Mouse (Mus musculus) midbrain, embryonic 11.5 days (tissue): ENCODE results near the gene Ldhb. TPM values are rescaled to one million over a fixed set of nuclear protein-coding genes. Genes with fewer than 3 reads are reported as not detected.

ENCODE experiments used
- ATAC-seq: fragments of 200-750 bp; cut with Nextera tagmentation; 2 replicates; pipeline ENCODE4 v1.8.0; 2017; ENCODE audit warnings: moderate TSS enrichment, moderate library complexity; ENCODE audit not compliant: low FRiP score
- DNase-seq: peaks from one replicate; pipeline ENCODE4 v3.0.0; 2015; ENCODE audit warnings: low spot score; ENCODE audit errors: missing footprints
- H3K27ac ChIP-seq: fragments of 300-500 bp; sonication (generic); 2 replicates; pipeline ENCODE4 v1.5.1; 2014; ENCODE audit warnings: low read depth, low read length
- H3K27me3 ChIP-seq: fragments of 300-500 bp; sonication (generic); 2 replicates; pipeline ENCODE4 v1.6.1; 2014; ENCODE audit warnings: mild to moderate bottlenecking, low read length, moderate library complexity, mixed read lengths; ENCODE audit not compliant: control insufficient read depth, insufficient read depth
- H3K36me3 ChIP-seq: fragments of 300-500 bp; sonication (generic); 2 replicates; pipeline ENCODE4 v1.6.1; 2014; ENCODE audit warnings: mild to moderate bottlenecking, low read length, moderate library complexity, mixed read lengths; ENCODE audit not compliant: control insufficient read depth, insufficient read depth
- H3K4me1 ChIP-seq: fragments of 300-500 bp; sonication (generic); 2 replicates; pipeline ENCODE4 v1.6.1; 2014; ENCODE audit warnings: low read length; ENCODE audit not compliant: control insufficient read depth, insufficient read depth
- H3K4me2 ChIP-seq: fragments of 300-500 bp; sonication (generic); 2 replicates; pipeline ENCODE4 v1.6.1; 2014; ENCODE audit warnings: mild to moderate bottlenecking, moderate library complexity
- H3K4me3 ChIP-seq: fragments of 300-500 bp; sonication (generic); 2 replicates; pipeline ENCODE4 v1.5.1; 2014; ENCODE audit warnings: low read depth, low read length
- H3K9ac ChIP-seq: fragments of 300-500 bp; sonication (generic); 2 replicates; pipeline ENCODE4 v1.6.1; 2014; ENCODE audit warnings: low read length
- H3K9me3 ChIP-seq: fragments of 300-500 bp; sonication (generic); 2 replicates; pipeline ENCODE4 v1.6.1; 2016; ENCODE audit warnings: low read length; ENCODE audit not compliant: control insufficient read depth
- WGBS: fragments of 180-500 bp; shearing (Covaris S2); extraction: QIAGEN DNeasy Blood & Tissue Kit; methylation state at CpG from one replicate; pipeline ENCODE4 v1.1.7; 2014; 5-methylcytosine and 5-hydroxymethylcytosine counted together
- polyA plus RNA-seq: library from polyadenylated mRNA; unstranded; fragments of >200 nt; fragmentation: Nextera tagmentation; extraction: Ambion mirVana; gene quantifications from 2 replicates; pipeline ENCODE4 v1.2.1, GENCODE M21; 2014

Gene Ldhb
- 363 and 385 TPM in 2 replicates for polyA plus RNA-seq

DNA sequence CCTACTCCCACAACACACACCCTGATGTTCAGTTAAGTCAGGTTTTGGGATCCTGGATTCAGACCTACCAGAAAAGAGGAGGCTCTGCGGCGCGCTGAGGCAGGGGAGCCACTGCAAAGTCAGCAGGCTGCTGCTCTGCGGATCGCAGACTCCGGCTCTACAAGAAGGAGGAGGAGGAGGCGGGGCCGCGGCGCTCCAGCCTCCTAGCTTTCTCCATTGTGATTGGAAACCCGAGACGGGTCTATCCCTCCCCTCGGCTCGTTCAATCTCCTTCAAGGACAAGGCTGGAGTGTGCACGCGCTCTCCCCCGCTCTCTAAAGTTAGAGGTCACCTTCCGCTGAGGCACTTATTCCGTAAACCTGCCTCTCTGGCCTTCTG, at the start of gene Ldhb:
Ldhb (minus strand) TSS at position 173 of the 378 bp plus-strand sequence.
- ATAC-seq (peak; percentile 97), DNase-seq (peak; percentile 98)
- Histone ChIP-seq H3K36me3 (no peaks in the 10 kb centered on the region), H3K4me1 (peaks cover 17% of the 10 kb centered on the region), H3K4me2 (peak within 1 kb of the TSS; percentile 86), H3K4me3 (peak within 1 kb of the TSS; percentile 60), H3K27me3 (no peaks in the 10 kb centered on the region; the same call in none of the 2 replicates), H3K9me3 (no peaks in the 10 kb centered on the region), H3K9ac (peak within 1 kb of the TSS; percentile 84), H3K27ac (no peak within 1 kb of the TSS)
- under 1% methylated on average over 19 of the region's 19 CpGs for WGBS

DNA sequence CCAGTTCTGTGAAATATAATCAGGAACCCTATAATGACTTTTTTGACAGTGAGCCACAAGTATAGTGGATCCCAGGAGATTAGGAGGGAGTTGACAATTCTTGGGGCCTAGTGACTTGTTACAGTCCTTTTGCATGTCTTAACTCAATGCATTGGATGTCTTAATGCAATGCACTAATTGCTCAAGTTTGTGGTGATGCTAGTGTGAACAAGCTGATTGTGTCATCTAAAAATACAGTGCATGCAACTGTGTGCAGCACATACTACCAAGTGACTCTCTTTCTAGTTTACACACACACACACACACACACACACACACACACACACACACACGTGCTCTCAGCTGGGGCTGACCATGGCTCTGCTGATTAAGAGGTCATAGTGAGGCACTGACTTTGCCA, 48.2 kb upstream of the Ldhb start:
- no peak overlapping the region for H3K9ac ChIP-seq
- no peaks in the 10 kb centered on the region for H3K4me1 ChIP-seq
- H3K4me2 ChIP-seq: no peak overlapping the region
- H3K27ac ChIP-seq: no peak overlapping the region
- DNase-seq: no peak
- no peak overlapping the region for H3K4me3 ChIP-seq
- WGBS: 40% methylated on average over 1 of the region's 1 CpGs
- no peaks in the 10 kb centered on the region for H3K27me3 ChIP-seq
- H3K9me3 ChIP-seq: no peaks in the 10 kb centered on the region
- H3K36me3 ChIP-seq: no peaks in the 10 kb centered on the region
- no peak for ATAC-seq

- no peak overlapping the region for H3K4me2 ChIP-seq
- H3K27me3 ChIP-seq: no peaks in the 10 kb centered on the region
- H3K27ac ChIP-seq: no peak overlapping the region
- H3K4me1 ChIP-seq: no peaks in the 10 kb centered on the region
- no peaks in the 10 kb centered on the region for H3K36me3 ChIP-seq
- 93% methylated on average over 4 of the region's 4 CpGs for WGBS
- H3K4me3 ChIP-seq: no peak overlapping the region
- H3K9me3 ChIP-seq: no peaks in the 10 kb centered on the region
- H3K9ac ChIP-seq: no peak overlapping the region
- ATAC-seq (no peak), DNase-seq (no peak)
Measured at GRCm38 (mm10) chr6:142551482-142551881, 43.7 kb upstream of the Ldhb start.

DNA sequence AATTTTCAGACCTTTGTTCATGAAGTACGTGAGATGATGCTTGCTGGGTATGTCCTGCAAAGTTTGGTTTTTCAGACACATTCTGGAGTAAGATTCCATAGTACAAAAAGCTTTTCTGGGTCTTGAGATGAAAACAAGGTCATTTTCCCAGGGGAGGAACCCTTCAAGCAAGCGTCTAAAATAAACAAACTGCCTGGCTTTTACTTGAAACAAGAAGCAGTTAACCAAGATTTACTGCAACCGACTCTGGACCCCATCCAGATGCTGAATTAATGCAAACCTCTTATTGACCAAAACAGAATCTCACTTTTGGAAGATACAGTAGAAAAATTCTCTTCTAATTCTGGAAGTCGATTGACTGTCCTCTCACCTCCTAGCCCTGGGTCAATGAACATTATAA, 43.1 kb upstream of the Ldhb start:
- DNase-seq: peak; percentile 65
- no peak overlapping the region for H3K27ac ChIP-seq
- no peak for ATAC-seq
- 76% methylated on average over 4 of the region's 4 CpGs for WGBS
- H3K4me3 ChIP-seq: no peak overlapping the region
- no peaks in the 10 kb centered on the region for H3K4me1 ChIP-seq
- H3K9me3 ChIP-seq: no peaks in the 10 kb centered on the region
- no peak overlapping the region for H3K9ac ChIP-seq
- no peaks in the 10 kb centered on the region for H3K27me3 ChIP-seq
- no peak overlapping the region for H3K4me2 ChIP-seq
- no peaks in the 10 kb centered on the region for H3K36me3 ChIP-seq

GRCm38 (mm10) chr6:142548377-142548776, 40.6 kb upstream of the Ldhb start:
- H3K27me3 ChIP-seq: no peaks in the 10 kb centered on the region
- no peaks in the 10 kb centered on the region for H3K4me1 ChIP-seq
- H3K4me3 ChIP-seq: no peak overlapping the region
- WGBS: 90% methylated on average over 2 of the region's 2 CpGs
- H3K27ac ChIP-seq: no peak overlapping the region
- H3K4me2 ChIP-seq: no peak overlapping the region
- no peaks in the 10 kb centered on the region for H3K36me3 ChIP-seq
- no peak for ATAC-seq
- no peaks in the 10 kb centered on the region for H3K9me3 ChIP-seq
- H3K9ac ChIP-seq: no peak overlapping the region
- DNase-seq: no peak

DNA sequence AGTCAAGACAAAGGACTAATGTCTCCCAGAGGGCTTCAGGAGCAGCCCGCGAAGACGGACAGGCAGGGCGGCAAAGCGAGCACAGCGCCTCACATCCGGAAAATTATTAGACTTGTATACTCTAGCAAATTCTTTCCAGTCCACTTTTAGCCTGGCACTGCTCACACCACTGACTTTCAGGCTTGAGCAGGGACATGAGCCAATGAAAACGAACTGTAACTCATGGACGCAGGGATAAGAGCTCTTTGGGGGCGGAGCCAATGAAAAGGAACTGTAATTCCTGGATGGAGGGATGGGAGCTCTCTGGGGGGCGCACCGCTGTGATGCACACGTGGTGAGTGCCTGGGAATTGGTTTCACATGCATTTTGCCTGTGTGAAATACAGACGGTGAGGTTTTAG, 37.4 kb upstream of the Ldhb start:
- Histone ChIP-seq H3K4me1 (no peaks in the 10 kb centered on the region), H3K4me2 (peak overlapping the region; percentile 30), H3K9ac (no peak overlapping the region), H3K27ac (no peak overlapping the region), H3K36me3 (no peaks in the 10 kb centered on the region), H3K4me3 (no peak overlapping the region), H3K9me3 (no peaks in the 10 kb centered on the region), H3K27me3 (no peaks in the 10 kb centered on the region)
- 62% methylated on average over 14 of the region's 14 CpGs for WGBS
- ATAC-seq (no peak), DNase-seq (no peak)

GRCm38 (mm10) chr6:142543648-142544047, 35.9 kb upstream of the Ldhb start:
- Histone ChIP-seq H3K4me1 (no peaks in the 10 kb centered on the region), H3K27ac (no peak overlapping the region), H3K36me3 (no peaks in the 10 kb centered on the region), H3K4me3 (no peak overlapping the region), H3K27me3 (no peaks in the 10 kb centered on the region), H3K4me2 (no peak overlapping the region), H3K9me3 (no peaks in the 10 kb centered on the region), H3K9ac (no peak overlapping the region)
- ATAC-seq (no peak), DNase-seq (no peak)
- WGBS: 86% methylated on average over 4 of the region's 4 CpGs

GRCm38 (mm10) chr6:142542800-142543175, 35.0 kb upstream of the Ldhb start:
- WGBS: 90% methylated on average over 6 of the region's 6 CpGs
- Histone ChIP-seq H3K4me1 (no peaks in the 10 kb centered on the region), H3K27ac (no peak overlapping the region), H3K4me3 (no peak overlapping the region), H3K27me3 (no peaks in the 10 kb centered on the region), H3K4me2 (no peak overlapping the region), H3K9me3 (no peaks in the 10 kb centered on the region), H3K9ac (no peak overlapping the region), H3K36me3 (no peaks in the 10 kb centered on the region)
- ATAC-seq: no peak
- DNase-seq: no peak

DNA sequence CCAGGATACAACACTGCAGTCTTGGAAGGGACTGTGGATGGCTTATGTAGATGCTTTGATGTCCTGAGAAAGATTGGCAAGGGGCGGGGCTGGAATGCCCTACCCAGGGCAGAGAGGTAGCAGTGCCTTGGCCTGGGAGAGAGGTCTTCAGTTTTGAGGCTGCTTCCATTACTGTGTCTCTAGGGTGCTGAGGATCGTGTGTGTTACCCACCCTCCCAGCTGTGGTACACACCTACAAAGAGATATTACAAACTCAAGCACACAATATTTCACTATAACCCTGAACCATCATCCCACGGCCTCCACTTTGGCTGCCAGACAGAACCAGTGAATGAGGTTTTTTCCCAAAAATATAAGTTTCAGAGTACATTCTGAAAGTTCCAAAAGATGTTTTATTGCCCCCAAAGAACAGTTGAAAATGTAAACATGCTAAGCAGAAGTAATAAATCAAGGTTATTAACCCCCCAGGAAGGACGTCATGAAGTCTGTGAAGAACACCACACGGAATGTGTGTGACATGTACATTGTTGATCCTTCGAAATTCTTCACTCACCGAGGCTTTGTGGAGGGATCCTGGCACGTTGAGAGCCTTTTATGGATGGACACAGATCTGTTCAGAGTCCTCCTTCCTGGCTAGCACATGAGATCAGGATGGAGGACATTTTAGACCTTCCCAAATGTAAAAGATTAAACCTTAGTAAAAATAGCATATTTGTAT, 34.5 kb upstream of the Ldhb start:
- Histone ChIP-seq H3K9ac (no peak overlapping the region), H3K27me3 (no peaks in the 10 kb centered on the region), H3K4me1 (no peaks in the 10 kb centered on the region), H3K4me3 (no peak overlapping the region), H3K36me3 (no peaks in the 10 kb centered on the region), H3K9me3 (no peaks in the 10 kb centered on the region), H3K27ac (no peak overlapping the region), H3K4me2 (no peak overlapping the region)
- WGBS: 82% methylated on average over 8 of the region's 8 CpGs
- DNase-seq (no peak), ATAC-seq (no peak)
